Mouse (Mus musculus) midbrain, embryonic 14.5 days (tissue): ENCODE results near the gene Gmppb. TPM values are rescaled to one million over a fixed set of nuclear protein-coding genes. Genes with fewer than 3 reads are reported as not detected.

ENCODE experiments used
- ATAC-seq: fragments of 200-750 bp; cut with Nextera tagmentation; 2 replicates; pipeline ENCODE4 v1.8.0; 2017; ENCODE audit warnings: moderate number of reproducible peaks, moderate library complexity; ENCODE audit not compliant: low FRiP score, low TSS enrichment
- DNase-seq: peaks from one replicate; pipeline ENCODE4 v3.0.0-alpha.2; 2015
- H3K27ac ChIP-seq: fragments of 300-500 bp; sonication (generic); replicated peaks from 2 replicates; pipeline ENCODE4 v1.5.1; 2014; ENCODE audit warnings: mild to moderate bottlenecking, low read depth, low read length, moderate library complexity
- H3K27me3 ChIP-seq: fragments of 300-500 bp; sonication (generic); 2 replicates; pipeline ENCODE4 v1.6.1; 2014; ENCODE audit warnings: low read length, control low read depth, mixed read lengths; ENCODE audit not compliant: control insufficient read depth, insufficient read depth
- H3K36me3 ChIP-seq: fragments of 300-500 bp; sonication (generic); 2 replicates; pipeline ENCODE4 v1.6.1; 2014; ENCODE audit warnings: low read length, control low read depth; ENCODE audit not compliant: control insufficient read depth, insufficient read depth
- H3K4me1 ChIP-seq: fragments of 300-500 bp; sonication (generic); 2 replicates; pipeline ENCODE4 v1.6.1; 2014; ENCODE audit warnings: mild to moderate bottlenecking, antibody characterized with exemption, low read length, control low read depth; ENCODE audit not compliant: control insufficient read depth, insufficient read depth
- H3K4me2 ChIP-seq: fragments of 300-500 bp; sonication (generic); 2 replicates; pipeline ENCODE4 v1.6.1; 2014; ENCODE audit warnings: mild to moderate bottlenecking, low read length, moderate library complexity
- H3K4me3 ChIP-seq: fragments of 300-500 bp; sonication (generic); replicated peaks from 2 replicates; pipeline ENCODE4 v1.5.1; 2014; ENCODE audit warnings: low read depth, low read length
- H3K9ac ChIP-seq: fragments of 300-500 bp; sonication (generic); replicated peaks from 2 replicates; pipeline ENCODE4 v1.6.1; 2014; ENCODE audit warnings: mild to moderate bottlenecking, low read length, moderate library complexity
- H3K9me3 ChIP-seq: fragments of 300-500 bp; sonication (generic); 2 replicates; pipeline ENCODE4 v1.6.1; 2016; ENCODE audit warnings: low read length, control low read depth, mixed read lengths; ENCODE audit not compliant: control insufficient read depth
- WGBS: fragments of 180-500 bp; shearing (Covaris S2); extraction: QIAGEN DNeasy Blood & Tissue Kit; methylation state at CpG from one replicate; pipeline ENCODE4 v1.1.7; 2014; 5-methylcytosine and 5-hydroxymethylcytosine counted together
- polyA plus RNA-seq: library from polyadenylated mRNA; unstranded; fragments of >200 nt; fragmentation: Nextera tagmentation; extraction: Ambion mirVana; gene quantifications from 2 replicates; pipeline ENCODE4 v1.2.1, GENCODE M21; 2014

The Gmppb gene
- polyA plus RNA-seq, 1 experiment from 2014 or later = 16.7 TPM

DNA sequence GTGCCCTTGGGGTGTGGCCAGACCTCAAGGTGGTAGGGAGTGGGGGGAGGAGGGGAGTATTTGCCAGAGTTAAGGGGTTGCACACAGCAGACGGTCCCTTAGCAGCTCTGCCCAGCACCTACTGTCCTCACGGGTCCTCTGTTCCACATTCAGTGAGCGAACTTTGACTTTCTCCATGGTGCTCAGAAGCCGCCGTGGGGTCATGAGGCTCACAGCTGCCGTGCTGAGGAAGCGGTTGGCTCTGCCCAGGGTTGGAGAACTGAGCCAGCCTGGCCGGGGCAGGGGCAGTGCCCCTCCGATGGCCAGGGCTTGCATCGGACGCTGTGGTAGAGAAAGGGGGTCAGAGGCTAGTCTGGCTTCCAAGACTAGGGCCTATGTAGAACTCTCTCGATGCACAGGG, 14.3 kb downstream of the Gmppb start:
- no peak overlapping the region for H3K27ac ChIP-seq
- no peak for ATAC-seq
- no peak for DNase-seq
- no peaks in the 10 kb centered on the region for H3K4me1 ChIP-seq
- no peak overlapping the region for H3K9ac ChIP-seq
- 90% methylated on average over 12 of the region's 12 CpGs for WGBS
- no peak overlapping the region for H3K4me2 ChIP-seq
- H3K27me3 ChIP-seq = no peaks in the 10 kb centered on the region
- H3K4me3 ChIP-seq = no peak overlapping the region
- peaks cover 59% of the 10 kb centered on the region for H3K36me3 ChIP-seq
- H3K9me3 ChIP-seq = no peaks in the 10 kb centered on the region

DNA sequence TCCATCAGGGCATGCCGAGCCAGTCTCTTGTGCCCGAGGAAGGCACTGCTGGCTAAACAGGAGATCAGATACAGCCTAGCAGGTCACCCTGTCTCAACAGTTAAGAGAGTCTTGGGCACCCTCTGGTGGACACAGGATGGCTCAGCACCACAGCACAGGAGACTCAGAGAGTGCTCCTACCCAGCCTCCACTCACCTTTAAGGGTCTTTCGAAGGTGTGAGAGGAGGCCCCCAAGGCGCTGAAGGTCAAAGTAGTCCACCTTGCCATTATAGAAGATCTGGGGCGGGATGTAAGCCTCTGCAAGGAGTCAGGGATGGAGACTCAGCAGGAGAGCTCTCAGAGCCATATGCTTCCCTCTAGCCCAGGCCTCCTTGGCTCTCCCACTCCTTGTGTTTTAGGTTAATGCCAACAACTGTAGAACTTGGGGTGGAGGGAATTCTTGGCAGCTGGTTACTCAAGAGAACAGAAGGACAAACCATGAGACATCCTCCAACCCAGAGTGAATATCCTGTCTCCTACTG, 16.5 kb downstream of the Gmppb start:
- ATAC-seq = peak; percentile 62; the same call in 1 of the 2 replicates
- Histone ChIP-seq H3K4me1 (no peaks in the 10 kb centered on the region), H3K27ac (no peak overlapping the region), H3K9ac (no peak overlapping the region), H3K9me3 (no peaks in the 10 kb centered on the region), H3K4me3 (no peak overlapping the region), H3K4me2 (no peak overlapping the region), H3K36me3 (peaks cover 59% of the 10 kb centered on the region), H3K27me3 (no peaks in the 10 kb centered on the region)
- peak; percentile 84 for DNase-seq
- 54% methylated on average over 5 of the region's 5 CpGs for WGBS

DNA sequence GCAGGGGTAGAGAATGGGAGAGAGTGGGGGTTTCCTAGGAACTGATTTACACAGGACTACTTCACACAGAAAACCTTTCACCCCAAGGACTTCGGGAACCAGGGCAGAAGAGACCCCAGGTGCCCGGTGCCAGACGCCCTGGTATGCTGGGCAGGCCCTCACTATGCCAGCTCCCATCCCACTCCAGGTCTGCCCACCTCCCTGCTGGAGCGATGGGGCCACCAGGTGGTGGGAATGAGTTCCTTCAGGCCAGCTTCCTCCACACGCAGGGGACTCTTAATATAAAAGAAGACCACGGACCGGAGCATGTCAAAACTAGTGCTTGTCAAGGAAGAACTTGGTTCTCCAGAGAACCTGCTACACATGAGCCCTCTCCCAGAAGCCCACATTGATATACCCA, 18.2 kb downstream of the Gmppb start:
- Histone ChIP-seq H3K27me3 (no peaks in the 10 kb centered on the region), H3K4me3 (no peak overlapping the region), H3K9me3 (no peaks in the 10 kb centered on the region), H3K4me1 (no peaks in the 10 kb centered on the region), H3K9ac (no peak overlapping the region), H3K4me2 (no peak overlapping the region), H3K36me3 (peaks cover 54% of the 10 kb centered on the region), H3K27ac (no peak overlapping the region)
- no peak for ATAC-seq
- 85% methylated on average over 7 of the region's 7 CpGs for WGBS
- DNase-seq = no peak

DNA sequence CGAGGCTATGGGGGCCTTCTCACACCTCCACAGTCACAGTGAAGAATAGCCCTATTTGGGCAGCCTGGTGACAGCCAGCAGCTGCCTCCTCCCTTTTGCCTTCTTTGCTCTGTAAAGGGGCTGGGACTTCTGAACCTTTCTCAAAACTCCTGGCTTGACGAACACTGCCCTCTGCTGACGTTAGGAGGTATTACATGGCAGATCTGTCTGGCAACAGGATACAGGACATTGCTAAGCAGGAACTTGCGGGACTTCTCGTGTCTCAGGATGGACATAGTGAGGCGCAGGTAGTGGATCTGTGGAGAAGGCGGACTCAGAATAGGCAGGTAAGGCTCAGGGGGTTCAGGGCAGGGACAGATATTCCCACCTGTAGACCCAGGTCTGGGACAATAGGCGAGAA, 18.9 kb downstream of the Gmppb start:
- Histone ChIP-seq H3K4me1 (no peaks in the 10 kb centered on the region), H3K9ac (no peak overlapping the region), H3K27ac (no peak overlapping the region), H3K9me3 (no peaks in the 10 kb centered on the region), H3K36me3 (peaks cover 47% of the 10 kb centered on the region), H3K27me3 (no peaks in the 10 kb centered on the region), H3K4me2 (no peak overlapping the region), H3K4me3 (no peak overlapping the region)
- DNase-seq (peak; percentile 92), ATAC-seq (0 out of 2 replicates have a peak, but pooled peaks have one; percentile 32)
- WGBS = 22% methylated on average over 8 of the region's 8 CpGs

DNA sequence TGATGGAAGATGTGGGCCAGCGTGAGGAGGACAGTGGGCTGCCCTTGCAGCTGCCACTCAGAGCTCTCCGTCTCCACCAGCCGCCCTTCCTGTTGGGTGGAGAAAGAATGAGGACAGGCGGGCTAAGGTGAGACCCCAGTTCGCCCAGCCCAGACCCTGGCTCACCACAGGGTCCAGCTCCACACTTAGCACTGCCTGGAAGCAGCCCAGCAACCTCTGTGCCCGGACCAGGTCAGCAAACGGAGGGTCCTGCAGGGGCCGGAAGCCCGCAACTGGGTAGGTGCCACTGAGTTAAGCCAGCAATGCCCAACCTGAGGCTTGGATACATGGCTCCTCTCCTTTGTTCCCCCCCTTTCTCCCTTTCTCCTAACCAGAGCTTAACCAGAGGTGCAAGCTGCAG, 20.0 kb downstream of the Gmppb start:
- Histone ChIP-seq H3K36me3 (peaks cover 42% of the 10 kb centered on the region), H3K27me3 (no peaks in the 10 kb centered on the region), H3K4me3 (no peak overlapping the region), H3K4me2 (no peak overlapping the region), H3K9ac (no peak overlapping the region), H3K27ac (no peak overlapping the region), H3K4me1 (no peaks in the 10 kb centered on the region), H3K9me3 (no peaks in the 10 kb centered on the region)
- DNase-seq (no peak), ATAC-seq (no peak)
- 87% methylated on average over 9 of the region's 9 CpGs for WGBS

DNA sequence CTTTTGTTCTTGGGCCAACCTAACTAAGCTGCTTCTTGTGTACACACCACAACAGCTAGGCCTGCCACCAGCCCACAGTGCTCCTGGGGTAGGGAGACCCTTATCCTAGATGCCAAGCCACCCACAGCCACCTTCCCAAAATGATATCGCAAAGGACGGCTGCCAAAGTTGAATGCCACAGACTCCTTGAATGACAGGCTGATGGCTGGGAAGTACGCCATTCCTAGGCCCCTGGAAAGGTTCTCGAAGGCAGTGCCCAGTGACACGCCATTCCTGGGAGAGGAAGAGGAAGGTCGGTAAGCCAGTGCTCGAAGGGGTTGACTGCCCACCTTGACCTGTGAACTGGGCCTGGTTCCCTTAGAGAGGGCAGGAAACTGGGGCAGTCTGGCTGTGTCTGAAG, 20.5 kb downstream of the Gmppb start:
- H3K4me2 ChIP-seq = no peak overlapping the region
- no peaks in the 10 kb centered on the region for H3K9me3 ChIP-seq
- H3K27me3 ChIP-seq = no peaks in the 10 kb centered on the region
- WGBS = 90% methylated on average over 7 of the region's 7 CpGs
- ATAC-seq (no peak), DNase-seq (no peak)
- no peaks in the 10 kb centered on the region for H3K4me1 ChIP-seq
- peaks cover 39% of the 10 kb centered on the region for H3K36me3 ChIP-seq
- H3K4me3 ChIP-seq = no peak overlapping the region
- H3K9ac ChIP-seq = no peak overlapping the region
- no peak overlapping the region for H3K27ac ChIP-seq

DNA sequence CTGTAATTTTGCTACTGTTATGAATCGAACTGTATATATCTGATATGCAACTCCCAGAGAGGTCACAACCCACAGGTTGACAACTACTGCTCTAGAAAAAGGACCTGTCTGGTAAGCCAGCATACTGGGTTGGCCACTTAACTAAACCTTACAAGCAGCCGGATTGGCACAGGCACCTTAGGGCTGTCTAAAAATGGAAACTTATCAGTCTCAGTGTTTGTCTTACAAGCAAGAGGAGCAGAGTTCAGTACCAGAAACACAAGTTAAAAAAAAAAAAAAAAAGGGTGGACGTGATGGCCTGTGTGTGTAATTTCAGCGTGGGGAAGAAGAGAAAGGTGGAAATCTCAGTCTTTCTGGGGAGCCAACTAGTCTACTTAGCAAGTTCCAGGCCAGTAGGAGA, 22.8 kb downstream of the Gmppb start:
- 90% methylated on average over 4 of the region's 4 CpGs for WGBS
- ATAC-seq = no peak
- DNase-seq = no peak

DNA sequence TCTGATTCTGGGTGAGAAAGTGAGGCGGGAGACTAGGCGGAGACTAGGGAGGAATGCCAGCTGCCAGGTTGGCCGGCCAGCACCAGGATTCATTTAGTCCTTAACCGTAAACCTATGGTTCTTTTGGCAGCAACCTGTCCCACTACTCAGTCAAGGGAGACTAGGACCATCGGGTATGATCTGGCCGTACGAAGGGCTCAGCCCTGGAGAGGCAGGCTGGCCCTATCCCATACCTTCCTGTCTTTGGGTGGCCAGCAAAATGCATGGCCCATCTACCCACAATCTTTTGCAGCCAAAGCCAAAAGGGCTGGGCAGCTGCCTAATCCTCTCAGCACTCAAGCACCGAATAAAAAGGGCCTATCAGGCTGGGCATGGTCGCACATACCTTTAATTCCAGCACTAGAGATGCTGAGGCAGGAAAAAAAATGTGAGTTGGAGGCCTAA, 23.5 kb downstream of the Gmppb start:
- H3K9ac ChIP-seq = no peak overlapping the region
- no peak overlapping the region for H3K4me2 ChIP-seq
- no peak overlapping the region for H3K4me3 ChIP-seq
- H3K4me1 ChIP-seq = no peaks in the 10 kb centered on the region
- H3K27ac ChIP-seq = no peak overlapping the region
- H3K36me3 ChIP-seq = peaks cover 34% of the 10 kb centered on the region
- no peak for ATAC-seq
- no peaks in the 10 kb centered on the region for H3K9me3 ChIP-seq
- H3K27me3 ChIP-seq = no peaks in the 10 kb centered on the region
- WGBS = 60% methylated on average over 9 of the region's 9 CpGs
- DNase-seq = no peak

More for the DNA sequence above, 22.8 kb downstream of the Gmppb start:
- H3K36me3 ChIP-seq = peaks cover 33% of the 10 kb centered on the region
- H3K4me1 ChIP-seq = no peaks in the 10 kb centered on the region
- H3K4me3 ChIP-seq = no peak overlapping the region
- H3K4me2 ChIP-seq = no peak overlapping the region
- no peak overlapping the region for H3K27ac ChIP-seq
- no peaks in the 10 kb centered on the region for H3K9me3 ChIP-seq
- H3K27me3 ChIP-seq = no peaks in the 10 kb centered on the region
- H3K9ac ChIP-seq = no peak overlapping the region

DNA sequence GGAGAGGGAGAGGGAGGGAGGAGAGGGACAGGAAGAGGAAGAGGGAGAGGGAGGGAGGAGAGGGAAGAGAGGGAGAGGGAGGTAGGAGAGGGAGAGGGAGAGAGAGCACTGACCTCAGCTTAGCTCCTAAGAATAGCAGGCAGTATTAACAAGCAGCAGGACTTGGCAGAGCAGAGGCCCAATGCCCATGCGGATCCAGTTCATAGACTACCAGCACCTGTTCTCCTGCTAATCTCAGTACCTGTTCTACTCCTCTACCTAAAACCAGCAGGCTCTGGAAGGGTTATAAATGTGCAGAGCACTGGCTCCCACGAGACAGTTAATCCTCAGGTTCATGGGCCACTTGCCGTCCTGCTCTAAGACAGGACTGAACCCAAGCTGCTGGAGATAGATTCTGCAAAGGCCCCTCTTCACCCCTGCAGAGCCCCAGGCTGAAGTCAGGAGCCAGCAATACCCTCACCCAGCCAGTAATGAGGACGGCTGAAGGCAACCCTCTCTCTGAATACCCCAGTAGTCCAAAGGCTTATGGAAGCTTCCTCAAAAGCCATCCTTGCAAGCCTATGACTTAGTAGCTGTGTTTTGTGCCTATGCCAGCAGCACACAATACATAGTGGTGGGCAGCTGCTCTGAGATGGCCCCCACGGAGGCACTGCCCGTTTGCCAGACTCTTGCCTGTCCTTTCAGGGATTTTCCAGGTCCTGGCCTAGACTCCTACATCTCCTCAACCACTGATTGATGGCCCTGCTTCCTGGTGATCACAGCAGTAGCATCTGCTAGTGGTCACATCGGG, 24.3 kb downstream of the Gmppb start:
- no peaks in the 10 kb centered on the region for H3K27me3 ChIP-seq
- 68% methylated on average over 7 of the region's 7 CpGs for WGBS
- no peak for ATAC-seq
- no peak overlapping the region for H3K27ac ChIP-seq
- H3K4me1 ChIP-seq = peaks cover 6% of the 10 kb centered on the region
- H3K36me3 ChIP-seq = peaks cover 34% of the 10 kb centered on the region
- no peaks in the 10 kb centered on the region for H3K9me3 ChIP-seq
- DNase-seq = no peak
- H3K9ac ChIP-seq = 0 out of 2 replicates have a peak overlapping the region, but pooled peaks have one; percentile 16
- no peak overlapping the region for H3K4me2 ChIP-seq
- no peak overlapping the region for H3K4me3 ChIP-seq
